Mouse (Mus musculus): ENCODE measurements at regions not wholly inside any gene's neighbourhood (a gene's known extent, or its start where the extent isn't known, plus 50 kb on each side); places are given as distances from the start of the nearest gene placed in this dataset.
A peak's percentile ranks its signal among the peaks of the same experiment; 100 is the strongest.

- peak overlapping the region; percentile 5; the same call in 1 of the 2 replicates for H3K4me3 ChIP-seq (ENCODE audit: insufficient read depth, low read length)
Measured at GRCm38 (mm10) chr13:46180606-46181133, 92.9 kb upstream of the Stmnd1 start.

GRCm38 (mm10) chr13:46179916-46180315, 93.6 kb upstream of the Stmnd1 start:
- no peak overlapping the region for H3K4me3 ChIP-seq (ENCODE audit: insufficient read depth, low read length)
- no peak overlapping the region for H3K27ac ChIP-seq (ENCODE audit: insufficient read depth, low read length)
- H3K4me1 ChIP-seq (ENCODE audit: control insufficient read depth, insufficient read depth, low read length): peaks cover 7% of the 10 kb centered on the region; the same call in 1 of the 2 replicates
- TF ChIP-seq POLR2A (IDR thresholded peaks at IDR 0.05; ENCODE audit: extremely low read depth, insufficient read depth, low read length) (no peak), CTCF (IDR thresholded peaks at IDR 0.05; ENCODE audit: extremely low read depth, insufficient read depth, low read length) (no peak)

More at GRCm38 (mm10) chr13:46180606-46181133, 92.9 kb upstream of the Stmnd1 start:
- TF ChIP-seq POLR2A (IDR thresholded peaks at IDR 0.05; ENCODE audit: extremely low read depth, insufficient read depth, low read length) (no peak), CTCF (IDR thresholded peaks at IDR 0.05; ENCODE audit: extremely low read depth, insufficient read depth, low read length) (no peak)
- Histone ChIP-seq H3K27ac (ENCODE audit: insufficient read depth, low read length) (no peak overlapping the region), H3K4me1 (ENCODE audit: control insufficient read depth, insufficient read depth, low read length) (peaks cover 9% of the 10 kb centered on the region)

GRCm38 (mm10) chr13:46173103-46173502, 100.4 kb upstream of the Stmnd1 start:
- Histone ChIP-seq H3K4me1 (ENCODE audit: control insufficient read depth, insufficient read depth, low read length) (no peaks in the 10 kb centered on the region), H3K4me3 (ENCODE audit: insufficient read depth, low read length) (no peak overlapping the region), H3K27ac (ENCODE audit: insufficient read depth, low read length) (no peak overlapping the region)
- TF ChIP-seq POLR2A (IDR thresholded peaks at IDR 0.05; ENCODE audit: extremely low read depth, insufficient read depth, low read length) (no peak), CTCF (IDR thresholded peaks at IDR 0.05; ENCODE audit: extremely low read depth, insufficient read depth, low read length) (no peak)

- Histone ChIP-seq H3K4me3 (ENCODE audit: insufficient read depth, low read length) (peak overlapping the region; percentile 13; the same call in 1 of the 2 replicates), H3K27ac (ENCODE audit: insufficient read depth, low read length) (no peak overlapping the region)
- TF ChIP-seq POLR2A (IDR thresholded peaks at IDR 0.05; ENCODE audit: extremely low read depth, insufficient read depth, low read length) (no peak), CTCF (IDR thresholded peaks at IDR 0.05; ENCODE audit: extremely low read depth, insufficient read depth, low read length) (peak; percentile 88)
Measured at GRCm38 (mm10) chr13:46162025-46162374, 111.5 kb upstream of the Stmnd1 start.

GRCm38 (mm10) chr13:46161261-46162024, 112.1 kb upstream of the Stmnd1 start:
- Histone ChIP-seq H3K4me3 (ENCODE audit: insufficient read depth, low read length) (peak overlapping the region; percentile 13; the same call in 1 of the 2 replicates), H3K27ac (ENCODE audit: insufficient read depth, low read length) (no peak overlapping the region), H3K4me1 (ENCODE audit: control insufficient read depth, insufficient read depth, low read length) (0 out of 2 replicates have a peak, but pooled peaks cover 2% of the 10 kb centered on the region)
- TF ChIP-seq POLR2A (IDR thresholded peaks at IDR 0.05; ENCODE audit: extremely low read depth, insufficient read depth, low read length): no peak
- no peak for TF ChIP-seq CTCF (IDR thresholded peaks at IDR 0.05; ENCODE audit: extremely low read depth, insufficient read depth, low read length)

More at GRCm38 (mm10) chr13:46162025-46162374, 111.5 kb upstream of the Stmnd1 start:
- 0 out of 2 replicates have a peak, but pooled peaks cover 2% of the 10 kb centered on the region for H3K4me1 ChIP-seq (ENCODE audit: control insufficient read depth, insufficient read depth, low read length)

GRCm38 (mm10) chr13:46159354-46159753, 114.2 kb upstream of the Stmnd1 start:
- no peak overlapping the region for H3K4me3 ChIP-seq (ENCODE audit: insufficient read depth, low read length)
- H3K4me1 ChIP-seq (ENCODE audit: control insufficient read depth, insufficient read depth, low read length): 0 out of 2 replicates have a peak, but pooled peaks cover 2% of the 10 kb centered on the region
- TF ChIP-seq POLR2A (IDR thresholded peaks at IDR 0.05; ENCODE audit: extremely low read depth, insufficient read depth, low read length) (no peak), CTCF (IDR thresholded peaks at IDR 0.05; ENCODE audit: extremely low read depth, insufficient read depth, low read length) (no peak)
- no peak overlapping the region for H3K27ac ChIP-seq (ENCODE audit: insufficient read depth, low read length)

GRCm38 (mm10) chr13:46153282-46154260, 120.0 kb upstream of the Stmnd1 start:
- Histone ChIP-seq H3K4me3 (ENCODE audit: insufficient read depth, low read length) (no peak overlapping the region), H3K27ac (ENCODE audit: insufficient read depth, low read length) (no peak overlapping the region), H3K4me1 (ENCODE audit: control insufficient read depth, insufficient read depth, low read length) (no peaks in the 10 kb centered on the region)
- TF ChIP-seq CTCF (IDR thresholded peaks at IDR 0.05; ENCODE audit: extremely low read depth, insufficient read depth, low read length) (no peak), POLR2A (IDR thresholded peaks at IDR 0.05; ENCODE audit: extremely low read depth, insufficient read depth, low read length) (no peak)

- TF ChIP-seq CTCF (IDR thresholded peaks at IDR 0.05; ENCODE audit: extremely low read depth, insufficient read depth, low read length) (no peak), POLR2A (IDR thresholded peaks at IDR 0.05; ENCODE audit: extremely low read depth, insufficient read depth, low read length) (no peak)
Measured at GRCm38 (mm10) chr13:46140006-46140405, 133.5 kb upstream of the Stmnd1 start.

GRCm38 (mm10) chr13:46139251-46139650, 134.3 kb upstream of the Stmnd1 start:
- TF ChIP-seq POLR2A (IDR thresholded peaks at IDR 0.05; ENCODE audit: extremely low read depth, insufficient read depth, low read length): no peak
- TF ChIP-seq CTCF (IDR thresholded peaks at IDR 0.05; ENCODE audit: extremely low read depth, insufficient read depth, low read length): no peak
- H3K4me3 ChIP-seq (ENCODE audit: insufficient read depth, low read length): no peak overlapping the region
- no peaks in the 10 kb centered on the region; the same call in 1 of the 2 replicates for H3K4me1 ChIP-seq (ENCODE audit: control insufficient read depth, insufficient read depth, low read length)
- no peak overlapping the region for H3K27ac ChIP-seq (ENCODE audit: insufficient read depth, low read length)

More at GRCm38 (mm10) chr13:46140006-46140405, 133.5 kb upstream of the Stmnd1 start:
- H3K27ac ChIP-seq (ENCODE audit: insufficient read depth, low read length): no peak overlapping the region
- no peak overlapping the region for H3K4me3 ChIP-seq (ENCODE audit: insufficient read depth, low read length)
- no peaks in the 10 kb centered on the region; the same call in 1 of the 2 replicates for H3K4me1 ChIP-seq (ENCODE audit: control insufficient read depth, insufficient read depth, low read length)

All from cortical plate, adult 2 months (tissue).